Mouse (Mus musculus) urinary bladder, adult 18-20 months (tissue): ENCODE data around the gene Ebf1.
A peak's percentile ranks its signal among the peaks of the same experiment; 100 is the strongest.

Experiments
- DNase-seq, 2 experiments: peaks; one replicate each; pipeline ENCODE4 v3.0.0; 2022; ENCODE audit warnings: low spot score in 2 of 2, mixed read lengths in 2 of 2

The Ebf1 gene

DNA sequence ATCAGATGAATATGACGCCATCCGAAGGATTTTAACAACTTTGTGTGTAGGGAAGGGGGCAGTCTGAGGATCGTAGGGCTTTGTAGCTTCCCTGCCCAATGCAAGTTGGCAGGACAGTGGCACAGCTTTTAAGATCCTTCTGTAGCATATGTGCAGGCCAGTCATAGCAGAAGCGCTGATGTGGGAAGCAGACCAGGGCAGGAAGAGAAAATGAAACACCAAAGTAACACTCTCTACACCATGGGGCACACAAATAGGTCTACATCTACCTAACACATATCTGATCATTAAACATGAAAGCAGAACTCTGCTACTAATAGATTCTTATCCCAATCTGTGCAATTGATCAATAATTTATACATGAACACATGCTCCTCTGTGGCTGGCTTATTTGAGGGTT lies 277.7 kb downstream of the Ebf1 start:
- no peak for DNase-seq

DNA sequence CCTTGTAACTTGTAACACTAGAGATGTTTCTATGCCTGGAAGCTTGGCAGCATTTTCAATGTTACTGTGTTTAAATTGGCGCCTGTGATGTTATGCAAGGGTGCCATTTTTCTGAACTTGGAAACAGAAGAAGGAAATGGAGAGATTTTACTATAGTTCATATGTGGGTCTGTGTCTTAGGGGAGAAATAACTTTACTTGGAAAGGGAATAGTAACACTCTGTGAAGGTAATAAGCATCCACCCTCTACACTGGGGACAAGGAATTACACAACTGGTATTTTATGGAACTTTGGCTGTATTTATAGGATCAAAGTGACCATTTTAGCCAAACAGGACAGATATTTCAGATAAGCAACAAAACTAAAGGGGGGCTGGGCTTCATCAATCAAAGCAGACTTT lies 278.8 kb downstream of the Ebf1 start:
- no peak for DNase-seq

DNA sequence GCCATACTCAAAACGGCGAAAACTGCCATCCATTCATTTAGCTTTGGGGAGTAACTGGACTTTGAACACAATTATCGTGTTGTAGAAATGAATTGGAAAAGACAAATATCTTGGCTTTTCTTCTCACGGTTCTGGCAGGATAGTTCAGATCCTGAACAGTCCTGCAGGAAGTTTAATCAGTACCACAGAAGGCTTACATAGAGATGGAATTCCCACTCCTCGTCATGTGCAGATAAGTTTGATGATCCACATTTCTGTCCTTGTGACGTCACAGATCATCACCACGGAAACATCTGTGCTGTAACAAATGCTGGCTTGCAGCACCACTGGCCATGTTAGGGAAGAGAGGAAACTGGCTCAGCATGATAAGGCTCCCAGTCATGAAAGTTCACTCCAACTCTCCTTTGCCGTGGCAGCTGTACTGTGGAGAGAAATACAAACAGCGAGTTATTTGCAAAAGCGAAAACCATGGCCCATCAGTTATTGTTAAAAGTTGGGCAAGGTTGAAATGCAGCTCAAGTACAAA lies 280.1 kb downstream of the Ebf1 start:
- DNase-seq: no peak

DNA sequence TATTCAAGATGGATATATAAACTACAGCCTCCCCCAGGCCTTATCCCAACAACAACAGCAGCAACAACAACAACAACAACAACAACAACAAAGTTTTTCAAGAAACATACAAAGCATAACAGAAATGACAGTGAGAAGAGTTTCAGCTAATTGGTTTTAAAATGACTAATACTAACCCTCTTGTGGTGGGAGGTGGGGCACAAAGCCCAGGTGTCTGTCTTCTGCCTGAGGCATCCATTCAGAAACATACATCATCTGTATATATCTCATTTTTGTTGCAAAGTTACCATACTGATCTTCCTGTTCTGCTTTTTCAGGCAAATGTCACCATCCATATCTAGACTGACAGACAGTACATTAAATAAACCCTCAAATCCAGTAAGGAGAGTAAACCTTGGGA lies 282.4 kb downstream of the Ebf1 start:
- DNase-seq: no peak

DNA sequence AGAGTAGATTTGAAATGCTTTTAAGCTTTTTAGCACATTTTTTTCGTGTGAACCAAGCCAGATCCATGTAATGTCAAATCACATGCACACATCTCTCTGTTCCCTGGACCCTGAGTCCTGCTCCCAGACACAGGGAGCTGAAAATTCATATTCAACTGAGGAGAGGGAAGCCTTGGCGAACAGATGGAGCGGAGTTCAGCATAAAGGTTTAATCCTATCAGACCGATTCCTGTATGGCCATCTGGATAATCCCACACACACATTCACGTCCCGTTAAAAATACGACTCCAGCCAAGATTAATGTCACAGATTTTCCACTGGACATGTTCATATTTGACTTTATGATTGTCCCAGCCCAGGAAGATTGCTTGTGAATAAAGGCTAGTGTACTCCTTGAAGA lies 282.8 kb downstream of the Ebf1 start:
- no peak for DNase-seq

DNA sequence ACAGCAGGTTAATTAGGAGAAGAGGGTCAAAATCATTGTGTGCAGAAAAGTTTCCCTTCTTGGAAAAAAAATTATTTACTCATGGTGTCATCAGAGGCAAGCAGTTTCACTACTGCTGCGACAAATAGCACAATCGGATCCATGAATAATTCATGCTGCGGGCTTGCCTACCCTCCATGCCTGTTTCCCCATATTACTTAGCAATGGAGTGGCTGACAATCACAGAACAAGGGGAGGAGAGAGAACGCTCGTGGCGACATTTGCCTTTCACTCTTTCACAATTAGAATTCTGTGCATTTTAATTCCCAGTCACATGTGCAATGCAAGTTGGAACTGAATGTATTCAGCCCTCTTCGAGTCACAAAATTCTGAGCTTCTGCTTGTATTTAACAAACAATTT lies 283.4 kb downstream of the Ebf1 start:
- no peak for DNase-seq

DNA sequence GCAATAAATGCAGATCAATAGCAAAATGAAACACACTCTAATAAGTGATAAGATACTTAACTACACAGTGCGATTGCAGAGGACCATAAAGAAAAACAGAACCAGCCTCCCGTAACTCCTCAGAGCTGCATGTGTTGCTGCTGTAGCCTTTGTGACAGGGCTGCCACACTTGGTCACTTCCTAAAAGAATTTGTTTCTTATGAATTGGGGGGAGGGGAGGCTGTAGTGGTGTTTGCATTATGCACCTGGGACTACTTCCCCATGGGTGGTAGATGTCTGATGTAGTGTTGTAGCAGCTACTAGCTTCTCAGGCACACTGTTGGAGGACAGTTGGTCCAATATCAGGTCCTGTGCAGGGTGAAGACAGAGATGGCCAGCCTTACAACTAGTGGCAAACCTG lies 284.6 kb downstream of the Ebf1 start:
- no peak for DNase-seq

- DNase-seq: no peak
These were observed 285.0 kb downstream of the Ebf1 start for GRCm38 (mm10) chr11:44902165-44902564.

DNA sequence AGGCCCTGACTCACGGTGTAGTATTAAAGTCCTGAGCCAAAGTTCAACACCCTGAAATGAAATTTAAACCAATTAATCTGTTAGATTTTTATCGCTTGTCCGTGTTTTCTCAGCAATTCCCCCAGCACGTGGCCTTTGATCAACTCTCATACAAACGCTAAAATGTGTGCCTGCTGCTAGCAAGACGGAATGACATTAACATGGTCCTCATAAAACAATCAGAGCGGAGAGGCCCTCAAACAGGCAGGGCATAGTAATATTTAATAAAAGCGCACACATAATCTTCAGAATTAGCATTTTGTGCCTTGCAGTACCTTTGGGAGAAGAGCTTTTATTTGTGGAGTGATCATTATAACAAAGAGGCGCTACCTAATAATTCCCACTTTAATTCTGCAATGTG lies 287.0 kb downstream of the Ebf1 start:
- DNase-seq: no peak

- DNase-seq: no peak
These were observed 289.3 kb downstream of the Ebf1 start for GRCm38 (mm10) chr11:44906456-44906855.

- DNase-seq: no peak
These were observed 294.6 kb downstream of the Ebf1 start for GRCm38 (mm10) chr11:44911765-44912164.

DNA sequence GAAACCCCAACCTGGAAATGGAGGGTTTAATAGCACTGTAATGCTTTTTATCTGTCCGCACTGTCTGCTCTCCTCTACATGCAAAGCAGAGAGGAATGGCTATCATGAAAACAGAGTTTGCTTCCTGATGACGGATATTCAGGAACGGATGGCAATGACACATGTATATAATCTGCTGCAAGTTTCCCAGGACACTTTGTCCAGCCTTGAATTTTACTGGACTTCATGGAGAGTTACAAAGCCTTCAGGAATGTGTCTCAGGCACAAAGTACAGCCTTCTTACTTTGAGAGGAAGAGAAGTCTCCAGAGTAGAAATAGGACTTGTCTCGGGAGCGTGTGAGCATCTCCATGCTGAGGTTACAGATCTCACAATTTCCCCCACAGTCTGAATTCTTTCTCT lies 296.7 kb downstream of the Ebf1 start:
- no peak for DNase-seq

DNA sequence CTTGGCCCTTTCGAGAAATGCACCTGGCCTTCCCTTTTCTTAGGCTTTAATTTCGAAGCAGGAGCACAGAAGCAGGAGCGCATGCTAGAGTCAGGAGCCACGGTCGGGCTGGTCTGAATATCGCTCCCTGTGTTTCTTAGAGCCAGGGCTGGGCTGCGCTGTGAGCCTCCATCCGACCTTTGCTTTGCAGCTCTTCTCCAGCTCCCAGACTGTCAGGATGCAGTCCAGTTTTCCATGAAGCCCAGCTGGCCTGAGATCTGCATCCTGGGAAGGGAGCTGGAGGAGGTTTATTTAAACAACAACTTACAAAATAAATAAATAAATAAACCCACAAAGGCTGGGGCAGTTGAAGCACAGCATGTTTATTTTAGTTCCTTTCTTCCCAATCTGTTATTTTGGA lies 299.9 kb downstream of the Ebf1 start:
- no peak for DNase-seq

GRCm38 (mm10) chr11:44923138-44923537 lies 306.0 kb downstream of the Ebf1 start:
- no peak for DNase-seq

DNA sequence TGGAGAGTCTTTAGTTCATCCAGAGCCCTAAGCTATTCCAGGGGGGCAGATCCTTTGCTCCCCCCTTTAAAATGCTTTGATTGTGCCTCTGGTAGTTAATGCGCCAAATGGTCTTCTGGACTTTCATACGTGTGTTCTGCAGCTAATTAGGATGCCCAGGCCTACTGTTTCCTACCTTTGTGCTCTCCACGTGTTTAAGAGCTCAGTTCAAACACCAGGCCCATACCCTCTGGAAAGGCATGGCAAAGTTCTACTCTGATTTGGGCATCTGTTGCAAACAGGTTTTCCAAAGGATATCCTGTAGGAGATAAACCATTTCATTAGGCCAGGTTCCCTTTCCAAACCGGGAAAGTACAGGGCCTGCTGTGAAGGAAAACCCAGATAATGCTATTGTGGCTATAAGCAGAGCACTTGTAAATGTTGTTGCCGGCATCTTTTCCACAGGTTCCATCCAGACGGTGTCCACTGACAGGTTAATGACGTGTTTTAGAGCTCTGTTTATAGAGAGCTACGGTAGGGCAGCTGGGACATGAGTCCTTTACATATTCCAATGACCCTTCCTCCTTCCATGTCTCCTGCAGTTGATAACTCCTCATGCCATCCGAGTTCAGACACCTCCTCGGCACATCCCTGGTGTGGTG lies 306.9 kb downstream of the Ebf1 start:
- DNase-seq: no peak

GRCm38 (mm10) chr11:44924896-44925295 lies 307.8 kb downstream of the Ebf1 start:
- DNase-seq: no peak

- no peak for DNase-seq
These were observed 308.8 kb downstream of the Ebf1 start for GRCm38 (mm10) chr11:44925806-44926525.

- DNase-seq: no peak
These were observed 311.3 kb downstream of the Ebf1 start for GRCm38 (mm10) chr11:44928403-44928802.

DNA sequence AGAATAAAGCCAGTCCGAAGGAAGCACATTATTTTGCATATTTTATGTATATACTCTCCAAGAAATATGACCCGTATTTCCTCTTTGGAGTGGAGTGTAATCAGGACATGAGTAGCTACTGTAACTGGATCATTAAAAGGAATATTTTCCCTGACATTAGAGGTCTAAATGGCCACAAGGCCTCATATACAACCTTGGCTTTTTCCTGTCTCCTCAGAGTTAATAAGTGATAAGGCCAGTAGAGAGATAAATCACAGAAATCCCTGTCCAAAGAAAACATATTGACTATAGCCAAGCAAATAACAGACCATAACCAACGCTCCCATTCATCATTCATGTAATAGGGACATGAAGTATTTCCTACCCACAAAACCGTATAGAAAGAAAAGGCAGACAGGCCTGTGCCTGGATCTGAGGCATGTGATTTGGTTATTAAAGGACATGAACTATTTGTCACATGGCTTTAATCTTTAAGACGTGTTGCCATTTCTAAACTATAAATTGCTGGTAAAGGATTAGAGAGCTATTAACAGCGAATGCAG lies 315.9 kb downstream of the Ebf1 start:
- no peak for DNase-seq

- no peak for DNase-seq
These were observed 326.7 kb downstream of the Ebf1 start for GRCm38 (mm10) chr11:44943781-44944180.

- DNase-seq: no peak
These were observed 327.3 kb downstream of the Ebf1 start for GRCm38 (mm10) chr11:44944401-44944800.

- DNase-seq: peak in 1 of 2 experiments; percentile 3
These were observed 329.5 kb downstream of the Ebf1 start for GRCm38 (mm10) chr11:44946618-44947017.

DNA sequence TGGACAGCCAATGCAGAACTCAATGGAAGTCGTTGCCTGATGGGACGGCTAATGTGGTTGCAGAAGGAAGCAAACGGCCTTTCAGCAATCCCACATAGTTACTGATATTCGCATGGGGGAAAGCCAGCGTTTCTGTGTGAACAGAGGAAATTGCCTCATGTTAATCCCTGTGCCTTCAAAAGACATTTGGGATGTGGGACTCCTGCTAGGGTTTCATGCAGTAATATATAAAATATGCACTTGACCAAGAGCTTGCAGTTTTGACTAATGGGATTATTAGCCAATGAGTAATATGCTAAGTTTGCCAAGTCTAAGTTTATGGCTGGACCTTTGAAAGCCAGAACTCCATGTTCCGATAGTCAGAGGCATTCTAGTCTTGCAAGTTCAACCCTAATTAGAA lies 331.4 kb downstream of the Ebf1 start:
- peak in 1 of 2 experiments; percentile 6 for DNase-seq
